Mouse (Mus musculus): ENCODE measurements around the gene Iqcf6.
"Not testable (repeated sequence)": the region's sequence is repeated elsewhere in the genome, so short reads cannot be mapped to it uniquely, and the experiment has no call there.

Iqcf6 gene

GRCm38 (mm10) chr9:106626282-106626681 is at the start of gene Iqcf6:
Gene Iqcf6 (plus strand): TSS chr9:106626582.
- DNase-seq (ENCODE audit: low read depth in 1 of 2, low spot score in 2 of 2), result no peak

GRCm38 (mm10) chr9:106580016-106580415 is 46.4 kb upstream of the Iqcf6 start:
- no peak for DNase-seq (ENCODE audit: low read depth in 1 of 2, low spot score in 2 of 2)

GRCm38 (mm10) chr9:106582552-106582951 is 43.8 kb upstream of the Iqcf6 start:
- no peak for DNase-seq (ENCODE audit: low read depth in 1 of 2, low spot score in 2 of 2)

GRCm38 (mm10) chr9:106592158-106592557 is 34.2 kb upstream of the Iqcf6 start:
- DNase-seq (ENCODE audit: low read depth in 1 of 2, low spot score in 2 of 2), result no peak

GRCm38 (mm10) chr9:106595402-106595801 is 31.0 kb upstream of the Iqcf6 start:
- DNase-seq (ENCODE audit: low read depth in 1 of 2, low spot score in 2 of 2), result not testable (repeated sequence)

GRCm38 (mm10) chr9:106595836-106596235 is 30.5 kb upstream of the Iqcf6 start:
- DNase-seq (ENCODE audit: low read depth in 1 of 2, low spot score in 2 of 2), result no peak

GRCm38 (mm10) chr9:106598466-106598865 is 27.9 kb upstream of the Iqcf6 start:
- DNase-seq (ENCODE audit: low read depth in 1 of 2, low spot score in 2 of 2), result no peak

GRCm38 (mm10) chr9:106600546-106600945 is 25.8 kb upstream of the Iqcf6 start:
- no peak for DNase-seq (ENCODE audit: low read depth in 1 of 2, low spot score in 2 of 2)

GRCm38 (mm10) chr9:106610727-106611126 is 15.7 kb upstream of the Iqcf6 start:
- no peak for DNase-seq (ENCODE audit: low read depth in 1 of 2, low spot score in 2 of 2)

GRCm38 (mm10) chr9:106613951-106614350 is 12.4 kb upstream of the Iqcf6 start:
- DNase-seq (ENCODE audit: low read depth in 1 of 2, low spot score in 2 of 2), result no peak

- no peak for DNase-seq (ENCODE audit: low read depth in 1 of 2, low spot score in 2 of 2)
Measured at GRCm38 (mm10) chr9:106614616-106615015, 11.8 kb upstream of the Iqcf6 start.

- DNase-seq (ENCODE audit: low read depth in 1 of 2, low spot score in 2 of 2), result no peak
Measured at GRCm38 (mm10) chr9:106616306-106616705, 10.1 kb upstream of the Iqcf6 start.

GRCm38 (mm10) chr9:106617496-106617895 is 8.9 kb upstream of the Iqcf6 start:
- no peak for DNase-seq (ENCODE audit: low read depth in 1 of 2, low spot score in 2 of 2)

- not testable (repeated sequence) for DNase-seq (ENCODE audit: low read depth in 1 of 2, low spot score in 2 of 2)
Measured at GRCm38 (mm10) chr9:106627796-106628195, 1.4 kb downstream of the Iqcf6 start.

- DNase-seq (ENCODE audit: low read depth in 1 of 2, low spot score in 2 of 2), result no peak
Measured at GRCm38 (mm10) chr9:106632185-106632584, 5.8 kb downstream of the Iqcf6 start.

- no peak for DNase-seq (ENCODE audit: low read depth in 1 of 2, low spot score in 2 of 2)
Measured at GRCm38 (mm10) chr9:106638154-106638553, 11.8 kb downstream of the Iqcf6 start.

GRCm38 (mm10) chr9:106641346-106641745 is 15.0 kb downstream of the Iqcf6 start:
- DNase-seq (ENCODE audit: low read depth in 1 of 2, low spot score in 2 of 2), result no peak

GRCm38 (mm10) chr9:106643128-106643527 is 16.7 kb downstream of the Iqcf6 start:
- peak; percentile 33 to 58 for DNase-seq (ENCODE audit: low read depth in 1 of 2, low spot score in 2 of 2)

GRCm38 (mm10) chr9:106643787-106644186 is 17.4 kb downstream of the Iqcf6 start:
- no peak for DNase-seq (ENCODE audit: low read depth in 1 of 2, low spot score in 2 of 2)

- DNase-seq (ENCODE audit: low read depth in 1 of 2, low spot score in 2 of 2), result no peak
Measured at GRCm38 (mm10) chr9:106645684-106646271, 19.4 kb downstream of the Iqcf6 start.

GRCm38 (mm10) chr9:106647226-106647625 is 20.8 kb downstream of the Iqcf6 start:
- DNase-seq (ENCODE audit: low read depth in 1 of 2, low spot score in 2 of 2), result no peak

- no peak for DNase-seq (ENCODE audit: low read depth in 1 of 2, low spot score in 2 of 2)
Measured at GRCm38 (mm10) chr9:106652720-106653119, 26.3 kb downstream of the Iqcf6 start.

All from monocyte, adult 2 months (primary cell).